ENCODE assay signal across 12 mouse cellular contexts in genomic region chr13:100954106-100954505, GRCm38 (mm10).
"Had no signal": no experiment of that assay in that cellular context is flagged by ENCODE, and none has a peak within 500 bp of the region (broad histone marks: within the 10 kb centered on the region; RNA-seq: fewer than 3 reads in every experiment).

No protein-coding gene starts in this region.

- DNase-seq: kidney, adult 8-10 months; kidney, postnatal 25 days; liver; liver, embryonic 13.5 days; liver, postnatal 0 days; right cerebral cortex, postnatal 4 days; spleen, adult 18-20 months; thymus, postnatal 36 days had no signal

- H3K27ac ChIP-seq: liver, embryonic 13.5 days; neural tube, embryonic 12.5 days had no signal

- H3K9ac ChIP-seq: liver, embryonic 13.5 days; liver, postnatal 0 days; neural tube, embryonic 12.5 days had no signal

- H3K4me2 ChIP-seq: liver, embryonic 13.5 days; neural tube, embryonic 12.5 days had no signal

- H3K4me3 ChIP-seq: liver, embryonic 13.5 days; neural tube, embryonic 12.5 days had no signal

- H3K36me3 ChIP-seq: liver, embryonic 13.5 days; neural tube, embryonic 12.5 days had no signal

- ATAC-seq: hindbrain, embryonic 16.5 days; inflammation-experienced regulatory T-cells, adult 6 months; intestine, postnatal 0 days; liver, postnatal 0 days had no signal

- H3K27me3 ChIP-seq: liver, embryonic 13.5 days; neural tube, embryonic 12.5 days had no signal

- H3K9me3 ChIP-seq: liver, embryonic 13.5 days; neural tube, embryonic 12.5 days had no signal
